Mouse (Mus musculus) midbrain, embryonic 16.5 days (tissue): ENCODE measurements around the gene Cux1. TPM values are rescaled to one million over a fixed set of nuclear protein-coding genes. Genes with fewer than 3 reads are reported as not detected.

Experiments used
- ATAC-seq: fragments of 200-750 bp; cut with Nextera tagmentation; 2 replicates; pipeline ENCODE4 v1.8.0; 2017; ENCODE audit warnings: moderate TSS enrichment
- H3K27ac ChIP-seq: fragments of 300-500 bp; sonication (generic); 2 replicates; pipeline ENCODE4 v1.5.1; 2014; ENCODE audit warnings: mild to moderate bottlenecking, low read length, mixed read lengths
- H3K27me3 ChIP-seq: fragments of 300-500 bp; sonication (generic); 2 replicates; pipeline ENCODE4 v1.6.1; 2014; ENCODE audit warnings: low read depth, low read length, mixed read lengths; ENCODE audit not compliant: control insufficient read depth, insufficient read depth
- H3K36me3 ChIP-seq: fragments of 300-500 bp; sonication (generic); 2 replicates; pipeline ENCODE4 v1.6.1; 2014; ENCODE audit warnings: mild to moderate bottlenecking, low read length, moderate library complexity, mixed read lengths; ENCODE audit not compliant: control insufficient read depth, insufficient read depth
- H3K4me1 ChIP-seq: fragments of 300-500 bp; sonication (generic); 2 replicates; pipeline ENCODE4 v1.6.1; 2014; ENCODE audit warnings: mild to moderate bottlenecking, low read length, mixed read lengths; ENCODE audit not compliant: control insufficient read depth, insufficient read depth
- H3K4me2 ChIP-seq: fragments of 300-500 bp; sonication (generic); 2 replicates; pipeline ENCODE4 v1.6.1; 2014; ENCODE audit warnings: mild to moderate bottlenecking, low read length, mixed read lengths
- H3K4me3 ChIP-seq: fragments of 300-500 bp; sonication (generic); 2 replicates; pipeline ENCODE4 v1.5.1; 2014; ENCODE audit warnings: low read depth, mild to moderate bottlenecking, low read length, moderate library complexity, mixed read lengths
- H3K9ac ChIP-seq: fragments of 300-500 bp; sonication (generic); 2 replicates; pipeline ENCODE4 v1.6.1; 2014; ENCODE audit warnings: low read depth, low read length, mixed read lengths
- H3K9me3 ChIP-seq: fragments of 300-500 bp; sonication (generic); replicated peaks from 2 replicates; pipeline ENCODE4 v1.6.1; 2014; ENCODE audit warnings: mild to moderate bottlenecking, low read length, mixed read lengths; ENCODE audit not compliant: control insufficient read depth, poor library complexity, severe bottlenecking
- WGBS: fragments of 180-500 bp; shearing (Covaris S2); extraction: QIAGEN DNeasy Blood & Tissue Kit; methylation state at CpG from one replicate; pipeline ENCODE4 v1.1.7; 2014; 5-methylcytosine and 5-hydroxymethylcytosine counted together
- polyA plus RNA-seq: library from polyadenylated mRNA; unstranded; fragments of >200 nt; fragmentation: Nextera tagmentation; extraction: Ambion mirVana; gene quantifications from 2 replicates; pipeline ENCODE4 v1.2.1, GENCODE M21; 2015

The Cux1 gene
- polyA plus RNA-seq, 1 experiment from 2014 or later = 109 TPM

GRCm38 (mm10) chr5:136427772-136428497 lies 139.4 kb downstream of the Cux1 start:
- Histone ChIP-seq H3K36me3 (no peaks in the 10 kb centered on the region), H3K4me2 (peak overlapping the region; percentile 5; the same call in 1 of the 2 replicates)

GRCm38 (mm10) chr5:136427121-136427771 lies 140.0 kb downstream of the Cux1 start:
- WGBS = 77% methylated on average over 4 of the region's 4 CpGs
- Histone ChIP-seq H3K9me3 (no peaks in the 10 kb centered on the region), H3K4me3 (no peak overlapping the region), H3K27ac (peak overlapping the region; percentile 69), H3K36me3 (no peaks in the 10 kb centered on the region), H3K9ac (no peak overlapping the region), H3K4me1 (peaks cover 26% of the 10 kb centered on the region), H3K4me2 (no peak overlapping the region; the same call in 1 of the 2 replicates), H3K27me3 (no peaks in the 10 kb centered on the region)
- ATAC-seq = no peak

More at GRCm38 (mm10) chr5:136427772-136428497, 139.4 kb downstream of the Cux1 start:
- 49% methylated on average over 13 of the region's 13 CpGs for WGBS
- peak; percentile 39; the same call in 1 of the 2 replicates for ATAC-seq
- peak overlapping the region; percentile 69 for H3K27ac ChIP-seq
- no peaks in the 10 kb centered on the region for H3K27me3 ChIP-seq
- H3K4me1 ChIP-seq = peaks cover 26% of the 10 kb centered on the region
- 0 out of 2 replicates have a peak overlapping the region, but pooled peaks have one; percentile 10 for H3K9ac ChIP-seq
- no peak overlapping the region for H3K4me3 ChIP-seq
- H3K9me3 ChIP-seq = no peaks in the 10 kb centered on the region

- no peak for ATAC-seq
- H3K9ac ChIP-seq = no peak overlapping the region
- no peaks in the 10 kb centered on the region for H3K27me3 ChIP-seq
- 96% methylated on average over 2 of the region's 2 CpGs for WGBS
- no peaks in the 10 kb centered on the region for H3K9me3 ChIP-seq
- no peaks in the 10 kb centered on the region for H3K36me3 ChIP-seq
- no peak overlapping the region for H3K4me2 ChIP-seq
- no peak overlapping the region for H3K27ac ChIP-seq
- H3K4me1 ChIP-seq = peaks cover 12% of the 10 kb centered on the region
- H3K4me3 ChIP-seq = no peak overlapping the region
These were observed 144.3 kb downstream of the Cux1 start for GRCm38 (mm10) chr5:136422948-136423347.

GRCm38 (mm10) chr5:136421885-136422284 lies 145.4 kb downstream of the Cux1 start:
- no peak overlapping the region for H3K9ac ChIP-seq
- no peaks in the 10 kb centered on the region for H3K9me3 ChIP-seq
- H3K4me1 ChIP-seq = peaks cover 2% of the 10 kb centered on the region; the same call in 1 of the 2 replicates
- no peak overlapping the region for H3K4me3 ChIP-seq
- H3K4me2 ChIP-seq = no peak overlapping the region
- H3K27ac ChIP-seq = no peak overlapping the region
- H3K36me3 ChIP-seq = no peaks in the 10 kb centered on the region
- 96% methylated on average over 3 of the region's 3 CpGs for WGBS
- H3K27me3 ChIP-seq = no peaks in the 10 kb centered on the region
- no peak for ATAC-seq

GRCm38 (mm10) chr5:136421316-136421715 lies 146.0 kb downstream of the Cux1 start:
- no peak overlapping the region for H3K4me2 ChIP-seq
- WGBS = 76% methylated on average over 3 of the region's 3 CpGs
- H3K27ac ChIP-seq = no peak overlapping the region
- no peaks in the 10 kb centered on the region for H3K36me3 ChIP-seq
- no peak for ATAC-seq
- no peak overlapping the region for H3K4me3 ChIP-seq
- H3K27me3 ChIP-seq = no peaks in the 10 kb centered on the region
- 0 out of 2 replicates have a peak, but pooled peaks cover 2% of the 10 kb centered on the region for H3K4me1 ChIP-seq
- no peak overlapping the region for H3K9ac ChIP-seq
- H3K9me3 ChIP-seq = no peaks in the 10 kb centered on the region

GRCm38 (mm10) chr5:136420342-136420741 lies 146.9 kb downstream of the Cux1 start:
- Histone ChIP-seq H3K4me1 (peaks cover 10% of the 10 kb centered on the region; the same call in 1 of the 2 replicates), H3K9me3 (no peaks in the 10 kb centered on the region), H3K27me3 (no peaks in the 10 kb centered on the region), H3K27ac (no peak overlapping the region), H3K4me2 (no peak overlapping the region), H3K36me3 (no peaks in the 10 kb centered on the region), H3K9ac (no peak overlapping the region), H3K4me3 (no peak overlapping the region)
- WGBS = 90% methylated on average over 3 of the region's 3 CpGs
- ATAC-seq = no peak

GRCm38 (mm10) chr5:136417891-136418290 lies 149.4 kb downstream of the Cux1 start:
- H3K27me3 ChIP-seq = no peaks in the 10 kb centered on the region
- no peaks in the 10 kb centered on the region for H3K36me3 ChIP-seq
- peaks cover 11% of the 10 kb centered on the region; the same call in 1 of the 2 replicates for H3K4me1 ChIP-seq
- H3K27ac ChIP-seq = no peak overlapping the region
- ATAC-seq = no peak
- H3K9me3 ChIP-seq = no peaks in the 10 kb centered on the region
- no peak overlapping the region for H3K9ac ChIP-seq
- 96% methylated on average over 4 of the region's 4 CpGs for WGBS
- H3K4me3 ChIP-seq = no peak overlapping the region
- no peak overlapping the region for H3K4me2 ChIP-seq

- H3K9me3 ChIP-seq = no peaks in the 10 kb centered on the region
- no peak overlapping the region for H3K27ac ChIP-seq
- H3K27me3 ChIP-seq = no peaks in the 10 kb centered on the region
- no peak overlapping the region for H3K4me2 ChIP-seq
- WGBS = 58% methylated on average over 2 of the region's 2 CpGs
- H3K4me1 ChIP-seq = peaks cover 11% of the 10 kb centered on the region; the same call in 1 of the 2 replicates
- H3K9ac ChIP-seq = no peak overlapping the region
- no peaks in the 10 kb centered on the region for H3K36me3 ChIP-seq
- no peak for ATAC-seq
- no peak overlapping the region for H3K4me3 ChIP-seq
These were observed 152.8 kb downstream of the Cux1 start for GRCm38 (mm10) chr5:136414479-136414878.

GRCm38 (mm10) chr5:136410681-136411181 lies 156.6 kb downstream of the Cux1 start:
- H3K4me3 ChIP-seq = no peak overlapping the region
- peaks cover 4% of the 10 kb centered on the region; the same call in 1 of the 2 replicates for H3K4me1 ChIP-seq
- no peaks in the 10 kb centered on the region for H3K9me3 ChIP-seq
- no peak for ATAC-seq
- H3K27ac ChIP-seq = no peak overlapping the region
- no peaks in the 10 kb centered on the region for H3K27me3 ChIP-seq
- 76% methylated on average over 7 of the region's 7 CpGs for WGBS
- no peak overlapping the region for H3K9ac ChIP-seq
- H3K4me2 ChIP-seq = no peak overlapping the region
- peaks cover 6% of the 10 kb centered on the region for H3K36me3 ChIP-seq
